Mouse (Mus musculus): Measurements from ENCODE around the gene Rnf128.

GRCm38 (mm10) chrX:139652226-139652625 is 89.1 kb downstream of the Rnf128 start:
- no peak for TF ChIP-seq POLR2A (IDR thresholded peaks at IDR 0.05; ENCODE audit: insufficient read length, low read depth)
- no peak for TF ChIP-seq TCF3 (IDR thresholded peaks at IDR 0.05; ENCODE audit: insufficient read length, low read depth)
- no peak for TF ChIP-seq POLR2AphosphoS2 (IDR thresholded peaks at IDR 0.05; ENCODE audit: insufficient read length, low read depth)
